Mouse (Mus musculus): ENCODE results near the gene Rpl27a. TPM values are rescaled to one million over a fixed set of nuclear protein-coding genes. Genes with fewer than 3 reads are reported as not detected.

Rpl27a gene
- polyA plus RNA-seq, 1 experiment from 2014 or later: 119 TPM

GRCm38 (mm10) chr7:109507119-109507518, 11.8 kb upstream of the Rpl27a start:
- peak overlapping the region; percentile 1; the same call in 1 of the 2 replicates for H3K4me2 ChIP-seq (ENCODE audit: low read depth, low read length, severe bottlenecking)
- ATAC-seq (replicated peaks; ENCODE audit: low FRiP score): peak; percentile 85
- peak overlapping the region; percentile 1; the same call in 1 of the 2 replicates for H3K9ac ChIP-seq (ENCODE audit: low read length)
- DNase-seq (ENCODE audit: low spot score): peak; percentile 70
- no peak overlapping the region for H3K4me3 ChIP-seq (ENCODE audit: low read depth, low read length)
- H3K9me3 ChIP-seq (ENCODE audit: control insufficient read depth, low read length): no peaks in the 10 kb centered on the region
- no peaks in the 10 kb centered on the region; the same call in 1 of the 2 replicates for H3K4me1 ChIP-seq (replicated peaks; ENCODE audit: control insufficient read depth, insufficient read depth, low read length)
- H3K36me3 ChIP-seq (ENCODE audit: control insufficient read depth, insufficient read depth, low read length): no peaks in the 10 kb centered on the region
- H3K27ac ChIP-seq (ENCODE audit: low read depth, low read length): peak overlapping the region; percentile 1
- WGBS: 5% methylated on average over 8 of the region's 8 CpGs
- H3K27me3 ChIP-seq (ENCODE audit: control insufficient read depth, insufficient read depth, low read length): no peaks in the 10 kb centered on the region

- ATAC-seq (replicated peaks; ENCODE audit: low FRiP score) (peak; percentile 61), DNase-seq (ENCODE audit: low spot score) (no peak)
- no peak overlapping the region for H3K4me3 ChIP-seq (ENCODE audit: low read depth, low read length)
- 37% methylated on average over 9 of the region's 9 CpGs for WGBS
- no peak overlapping the region; the same call in 1 of the 2 replicates for H3K9ac ChIP-seq (ENCODE audit: low read length)
- H3K4me1 ChIP-seq (replicated peaks; ENCODE audit: control insufficient read depth, insufficient read depth, low read length): no peaks in the 10 kb centered on the region; the same call in 1 of the 2 replicates
- H3K36me3 ChIP-seq (ENCODE audit: control insufficient read depth, insufficient read depth, low read length): no peaks in the 10 kb centered on the region
- H3K27ac ChIP-seq (ENCODE audit: low read depth, low read length): peak overlapping the region; percentile 1; the same call in 1 of the 2 replicates
- H3K9me3 ChIP-seq (ENCODE audit: control insufficient read depth, low read length): no peaks in the 10 kb centered on the region
- H3K27me3 ChIP-seq (ENCODE audit: control insufficient read depth, insufficient read depth, low read length): no peaks in the 10 kb centered on the region
- H3K4me2 ChIP-seq (ENCODE audit: low read depth, low read length, severe bottlenecking): 0 out of 2 replicates have a peak overlapping the region, but pooled peaks have one; percentile 1
Measured at GRCm38 (mm10) chr7:109507572-109507971, 11.4 kb upstream of the Rpl27a start.

GRCm38 (mm10) chr7:109508034-109508433, 10.9 kb upstream of the Rpl27a start, which contains the start of gene Trim66:
Gene Trim66, minus strand, starts transcription at chr7:109508134.
- ATAC-seq (replicated peaks; ENCODE audit: low FRiP score) (no peak), DNase-seq (ENCODE audit: low spot score) (no peak)
- no peak within 1 kb of the TSS for H3K4me3 ChIP-seq (ENCODE audit: low read depth, low read length)
- 87% methylated on average over 4 of the region's 4 CpGs for WGBS
- H3K4me1 ChIP-seq (replicated peaks; ENCODE audit: control insufficient read depth, insufficient read depth, low read length): no peaks in the 10 kb centered on the region; the same call in 1 of the 2 replicates
- H3K36me3 ChIP-seq (ENCODE audit: control insufficient read depth, insufficient read depth, low read length): no peaks in the 10 kb centered on the region
- no peaks in the 10 kb centered on the region for H3K9me3 ChIP-seq (ENCODE audit: control insufficient read depth, low read length)
- H3K27ac ChIP-seq (ENCODE audit: low read depth, low read length): peak within 1 kb of the TSS; percentile 1
- peak within 1 kb of the TSS; percentile 1; the same call in 1 of the 2 replicates for H3K9ac ChIP-seq (ENCODE audit: low read length)
- peak within 1 kb of the TSS; percentile 1; the same call in 1 of the 2 replicates for H3K4me2 ChIP-seq (ENCODE audit: low read depth, low read length, severe bottlenecking)
- H3K27me3 ChIP-seq (ENCODE audit: control insufficient read depth, insufficient read depth, low read length): no peaks in the 10 kb centered on the region

- H3K36me3 ChIP-seq (ENCODE audit: control insufficient read depth, insufficient read depth, low read length): no peaks in the 10 kb centered on the region
- no peaks in the 10 kb centered on the region for H3K9me3 ChIP-seq (ENCODE audit: control insufficient read depth, low read length)
- no peaks in the 10 kb centered on the region for H3K27me3 ChIP-seq (ENCODE audit: control insufficient read depth, insufficient read depth, low read length)
- no peak overlapping the region for H3K4me3 ChIP-seq (ENCODE audit: low read depth, low read length)
- DNase-seq (ENCODE audit: low spot score) (no peak), ATAC-seq (replicated peaks; ENCODE audit: low FRiP score) (no peak)
- H3K27ac ChIP-seq (ENCODE audit: low read depth, low read length): no peak overlapping the region
- 72% methylated on average over 2 of the region's 2 CpGs for WGBS
- H3K9ac ChIP-seq (ENCODE audit: low read length): no peak overlapping the region
- H3K4me1 ChIP-seq (replicated peaks; ENCODE audit: control insufficient read depth, insufficient read depth, low read length): no peaks in the 10 kb centered on the region; the same call in 1 of the 2 replicates
- no peak overlapping the region for H3K4me2 ChIP-seq (ENCODE audit: low read depth, low read length, severe bottlenecking)
Measured at GRCm38 (mm10) chr7:109510799-109511198, 8.1 kb upstream of the Rpl27a start.

- no peak overlapping the region for H3K4me2 ChIP-seq (ENCODE audit: low read depth, low read length, severe bottlenecking)
- no peak for DNase-seq (ENCODE audit: low spot score)
- no peak overlapping the region for H3K9ac ChIP-seq (ENCODE audit: low read length)
- no peaks in the 10 kb centered on the region; the same call in 1 of the 2 replicates for H3K4me1 ChIP-seq (replicated peaks; ENCODE audit: control insufficient read depth, insufficient read depth, low read length)
- H3K27ac ChIP-seq (ENCODE audit: low read depth, low read length): no peak overlapping the region
- H3K4me3 ChIP-seq (ENCODE audit: low read depth, low read length): no peak overlapping the region
- H3K36me3 ChIP-seq (ENCODE audit: control insufficient read depth, insufficient read depth, low read length): no peaks in the 10 kb centered on the region
- no peak for ATAC-seq (replicated peaks; ENCODE audit: low FRiP score)
- no peaks in the 10 kb centered on the region for H3K9me3 ChIP-seq (ENCODE audit: control insufficient read depth, low read length)
- WGBS: 90% methylated on average over 3 of the region's 3 CpGs
- no peaks in the 10 kb centered on the region for H3K27me3 ChIP-seq (ENCODE audit: control insufficient read depth, insufficient read depth, low read length)
Measured at GRCm38 (mm10) chr7:109511838-109512237, 7.1 kb upstream of the Rpl27a start.

- no peaks in the 10 kb centered on the region for H3K27me3 ChIP-seq (ENCODE audit: control insufficient read depth, insufficient read depth, low read length)
- H3K4me2 ChIP-seq (ENCODE audit: low read depth, low read length, severe bottlenecking): no peak overlapping the region
- no peak overlapping the region for H3K4me3 ChIP-seq (ENCODE audit: low read depth, low read length)
- DNase-seq (ENCODE audit: low spot score) (no peak), ATAC-seq (replicated peaks; ENCODE audit: low FRiP score) (no peak)
- H3K9ac ChIP-seq (ENCODE audit: low read length): no peak overlapping the region
- no peaks in the 10 kb centered on the region for H3K36me3 ChIP-seq (ENCODE audit: control insufficient read depth, insufficient read depth, low read length)
- no peak overlapping the region for H3K27ac ChIP-seq (ENCODE audit: low read depth, low read length)
- H3K9me3 ChIP-seq (ENCODE audit: control insufficient read depth, low read length): no peaks in the 10 kb centered on the region
- H3K4me1 ChIP-seq (replicated peaks; ENCODE audit: control insufficient read depth, insufficient read depth, low read length): peaks cover 8% of the 10 kb centered on the region
- WGBS: 83% methylated on average over 3 of the region's 3 CpGs
Measured at GRCm38 (mm10) chr7:109516500-109516899, 2.4 kb upstream of the Rpl27a start.

- DNase-seq (ENCODE audit: low spot score) (no peak), ATAC-seq (replicated peaks; ENCODE audit: low FRiP score) (peak; percentile 1; the same call in 1 of the 2 replicates)
- no peaks in the 10 kb centered on the region for H3K9me3 ChIP-seq (ENCODE audit: control insufficient read depth, low read length)
- peak overlapping the region; percentile 93 for H3K27ac ChIP-seq (ENCODE audit: low read depth, low read length)
- peak overlapping the region; percentile 82 for H3K9ac ChIP-seq (ENCODE audit: low read length)
- peak overlapping the region; percentile 95 for H3K4me3 ChIP-seq (ENCODE audit: low read depth, low read length)
- no peaks in the 10 kb centered on the region for H3K27me3 ChIP-seq (ENCODE audit: control insufficient read depth, insufficient read depth, low read length)
- peaks cover 3% of the 10 kb centered on the region; the same call in 1 of the 2 replicates for H3K36me3 ChIP-seq (ENCODE audit: control insufficient read depth, insufficient read depth, low read length)
- 21% methylated on average over 10 of the region's 10 CpGs for WGBS
- H3K4me1 ChIP-seq (replicated peaks; ENCODE audit: control insufficient read depth, insufficient read depth, low read length): peaks cover 8% of the 10 kb centered on the region
- H3K4me2 ChIP-seq (ENCODE audit: low read depth, low read length, severe bottlenecking): peak overlapping the region; percentile 62
Measured at GRCm38 (mm10) chr7:109518036-109518681, 788 bp upstream of the Rpl27a start.

- DNase-seq (ENCODE audit: low spot score): no peak
- Histone ChIP-seq H3K9me3 (ENCODE audit: control insufficient read depth, low read length) (no peaks in the 10 kb centered on the region), H3K27me3 (ENCODE audit: control insufficient read depth, insufficient read depth, low read length) (no peaks in the 10 kb centered on the region), H3K4me1 (replicated peaks; ENCODE audit: control insufficient read depth, insufficient read depth, low read length) (peaks cover 8% of the 10 kb centered on the region), H3K36me3 (ENCODE audit: control insufficient read depth, insufficient read depth, low read length) (peaks cover 6% of the 10 kb centered on the region; the same call in 1 of the 2 replicates), H3K4me3 (ENCODE audit: low read depth, low read length) (peak overlapping the region; percentile 95), H3K4me2 (ENCODE audit: low read depth, low read length, severe bottlenecking) (peak overlapping the region; percentile 93), H3K27ac (ENCODE audit: low read depth, low read length) (peak overlapping the region; percentile 93), H3K9ac (ENCODE audit: low read length) (peak overlapping the region; percentile 98)
- ATAC-seq (replicated peaks; ENCODE audit: low FRiP score): no peak
- 7% methylated on average over 10 of the region's 10 CpGs for WGBS
Measured at GRCm38 (mm10) chr7:109519936-109520335, 989 bp downstream of the Rpl27a start.
